Mouse (Mus musculus): ENCODE results near the gene Pigz. TPM values are rescaled to one million over a fixed set of nuclear protein-coding genes. Genes with fewer than 3 reads are reported as not detected.

Pigz gene
- polyA plus RNA-seq, 1 experiment from 2014 or later, result 0.75 TPM

- Histone ChIP-seq H3K4me3 (ENCODE audit: low read depth, low read length) (no peak overlapping the region), H3K27me3 (replicated peaks; ENCODE audit: control insufficient read depth, insufficient read depth, low read length) (no peaks in the 10 kb centered on the region), H3K9ac (ENCODE audit: low read depth, low read length) (no peak overlapping the region), H3K4me2 (no peak overlapping the region), H3K36me3 (ENCODE audit: control insufficient read depth, insufficient read depth, low read length) (no peaks in the 10 kb centered on the region), H3K27ac (ENCODE audit: low read depth, low read length) (no peak overlapping the region), H3K4me1 (replicated peaks; ENCODE audit: control insufficient read depth, insufficient read depth, low read length) (peaks cover 3% of the 10 kb centered on the region), H3K9me3 (ENCODE audit: control insufficient read depth, low read length) (no peaks in the 10 kb centered on the region)
- 62% methylated on average over 4 of the region's 4 CpGs for WGBS
- DNase-seq (ENCODE audit: low spot score) (no peak), ATAC-seq (replicated peaks; ENCODE audit: low FRiP score) (no peak)
Measured at GRCm38 (mm10) chr16:31905331-31905730, 28.3 kb upstream of the Pigz start.

GRCm38 (mm10) chr16:31905891-31906825 is 27.5 kb upstream of the Pigz start:
- H3K4me1 ChIP-seq (replicated peaks; ENCODE audit: control insufficient read depth, insufficient read depth, low read length), result peaks cover 3% of the 10 kb centered on the region
- ATAC-seq (replicated peaks; ENCODE audit: low FRiP score) (no peak), DNase-seq (ENCODE audit: low spot score) (no peak)
- 35% methylated on average over 20 of the region's 20 CpGs for WGBS
- no peak overlapping the region for H3K27ac ChIP-seq (ENCODE audit: low read depth, low read length)
- no peaks in the 10 kb centered on the region for H3K36me3 ChIP-seq (ENCODE audit: control insufficient read depth, insufficient read depth, low read length)
- no peak overlapping the region for H3K9ac ChIP-seq (ENCODE audit: low read depth, low read length)
- H3K9me3 ChIP-seq (ENCODE audit: control insufficient read depth, low read length), result no peaks in the 10 kb centered on the region
- peak overlapping the region; percentile 24; the same call in 1 of the 2 replicates for H3K4me3 ChIP-seq (ENCODE audit: low read depth, low read length)
- H3K4me2 ChIP-seq, result peak overlapping the region; percentile 52
- H3K27me3 ChIP-seq (replicated peaks; ENCODE audit: control insufficient read depth, insufficient read depth, low read length), result no peaks in the 10 kb centered on the region

DNA sequence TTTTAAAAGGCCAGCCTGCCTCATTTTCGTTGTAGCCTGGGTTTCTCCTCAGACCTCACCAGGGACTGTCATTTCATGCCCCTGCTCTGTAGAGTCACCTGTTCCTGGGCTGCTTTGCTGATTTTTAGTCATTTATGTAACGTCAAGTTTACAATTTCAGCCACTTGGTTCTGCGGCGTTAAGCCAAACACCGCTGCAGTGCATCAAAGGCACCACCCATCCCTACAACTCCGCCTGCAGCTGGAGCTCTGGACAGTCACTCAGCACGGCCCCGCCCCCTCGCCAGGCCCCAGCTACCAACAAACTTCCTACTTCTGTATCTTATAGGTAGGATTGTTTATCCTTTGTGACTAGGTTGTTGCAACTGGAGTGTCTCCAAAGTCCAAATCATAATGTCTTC is 26.8 kb upstream of the Pigz start:
- no peaks in the 10 kb centered on the region for H3K9me3 ChIP-seq (ENCODE audit: control insufficient read depth, low read length)
- DNase-seq (ENCODE audit: low spot score) (no peak), ATAC-seq (replicated peaks; ENCODE audit: low FRiP score) (no peak)
- H3K27me3 ChIP-seq (replicated peaks; ENCODE audit: control insufficient read depth, insufficient read depth, low read length), result no peaks in the 10 kb centered on the region
- no peak overlapping the region for H3K27ac ChIP-seq (ENCODE audit: low read depth, low read length)
- no peaks in the 10 kb centered on the region for H3K36me3 ChIP-seq (ENCODE audit: control insufficient read depth, insufficient read depth, low read length)
- WGBS, result 12% methylated on average over 9 of the region's 9 CpGs
- peak overlapping the region; percentile 52 for H3K4me2 ChIP-seq
- no peak overlapping the region for H3K9ac ChIP-seq (ENCODE audit: low read depth, low read length)
- peak overlapping the region; percentile 24; the same call in 1 of the 2 replicates for H3K4me3 ChIP-seq (ENCODE audit: low read depth, low read length)
- H3K4me1 ChIP-seq (replicated peaks; ENCODE audit: control insufficient read depth, insufficient read depth, low read length), result peaks cover 3% of the 10 kb centered on the region

DNA sequence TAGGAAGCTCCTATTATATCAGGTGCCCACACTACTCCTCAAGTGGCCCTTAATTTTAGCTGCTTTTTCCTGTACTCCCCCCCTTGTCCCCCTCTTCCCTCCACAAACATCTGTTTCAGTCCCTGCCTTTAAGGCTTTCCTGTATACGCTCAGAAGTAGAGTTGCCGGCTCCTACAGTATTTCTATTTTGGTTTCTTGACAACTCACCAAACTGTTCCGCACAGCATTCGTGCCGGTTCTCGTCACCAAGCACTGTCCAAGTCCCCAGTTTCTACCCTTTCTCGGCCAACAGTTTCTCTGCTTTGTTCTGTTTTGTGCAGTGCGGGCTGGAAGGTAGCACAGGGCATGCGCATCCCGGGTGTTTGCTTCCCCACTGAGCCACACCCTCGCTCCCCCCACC is 24.7 kb upstream of the Pigz start:
- Histone ChIP-seq H3K4me2 (no peak overlapping the region), H3K36me3 (ENCODE audit: control insufficient read depth, insufficient read depth, low read length) (no peaks in the 10 kb centered on the region), H3K9me3 (ENCODE audit: control insufficient read depth, low read length) (no peaks in the 10 kb centered on the region), H3K27ac (ENCODE audit: low read depth, low read length) (no peak overlapping the region), H3K27me3 (replicated peaks; ENCODE audit: control insufficient read depth, insufficient read depth, low read length) (no peaks in the 10 kb centered on the region), H3K4me3 (ENCODE audit: low read depth, low read length) (no peak overlapping the region), H3K9ac (ENCODE audit: low read depth, low read length) (no peak overlapping the region), H3K4me1 (replicated peaks; ENCODE audit: control insufficient read depth, insufficient read depth, low read length) (peaks cover 3% of the 10 kb centered on the region)
- no peak for DNase-seq (ENCODE audit: low spot score)
- ATAC-seq (replicated peaks; ENCODE audit: low FRiP score), result no peak
- 64% methylated on average over 11 of the region's 11 CpGs for WGBS

DNA sequence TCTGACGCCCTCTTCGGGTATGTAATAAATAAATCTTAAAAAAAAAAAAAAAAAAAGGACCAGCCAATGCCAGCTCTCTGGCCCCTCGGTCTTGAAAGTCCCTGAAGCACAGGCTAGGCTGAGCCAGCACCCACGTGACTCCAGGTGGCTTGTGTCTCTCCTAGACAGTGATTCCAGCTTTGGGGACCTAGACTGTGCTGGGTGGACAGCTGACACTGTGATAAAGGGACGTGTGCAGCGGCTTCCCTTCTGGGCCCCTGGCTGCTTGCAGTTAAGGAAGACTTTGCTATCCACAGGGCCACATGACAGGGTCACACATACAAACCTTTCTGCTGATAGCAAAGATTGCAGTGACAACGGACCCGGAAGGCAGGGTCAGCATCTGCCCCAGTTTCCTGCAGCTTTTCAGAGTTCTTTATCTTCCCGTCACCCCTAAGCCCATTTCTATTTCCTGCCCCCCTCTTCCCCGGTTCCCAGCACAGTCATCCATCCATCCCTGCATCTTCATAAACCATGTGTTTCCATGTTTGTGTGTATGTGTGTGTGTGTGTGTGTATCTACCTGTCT is 23.3 kb upstream of the Pigz start:
- ATAC-seq (replicated peaks; ENCODE audit: low FRiP score) (no peak), DNase-seq (ENCODE audit: low spot score) (no peak)
- Histone ChIP-seq H3K4me2 (no peak overlapping the region), H3K36me3 (ENCODE audit: control insufficient read depth, insufficient read depth, low read length) (no peaks in the 10 kb centered on the region), H3K9ac (ENCODE audit: low read depth, low read length) (no peak overlapping the region), H3K27ac (ENCODE audit: low read depth, low read length) (no peak overlapping the region), H3K4me3 (ENCODE audit: low read depth, low read length) (no peak overlapping the region), H3K9me3 (ENCODE audit: control insufficient read depth, low read length) (no peaks in the 10 kb centered on the region), H3K27me3 (replicated peaks; ENCODE audit: control insufficient read depth, insufficient read depth, low read length) (no peaks in the 10 kb centered on the region), H3K4me1 (replicated peaks; ENCODE audit: control insufficient read depth, insufficient read depth, low read length) (peaks cover 3% of the 10 kb centered on the region)
- WGBS, result 42% methylated on average over 10 of the region's 10 CpGs

DNA sequence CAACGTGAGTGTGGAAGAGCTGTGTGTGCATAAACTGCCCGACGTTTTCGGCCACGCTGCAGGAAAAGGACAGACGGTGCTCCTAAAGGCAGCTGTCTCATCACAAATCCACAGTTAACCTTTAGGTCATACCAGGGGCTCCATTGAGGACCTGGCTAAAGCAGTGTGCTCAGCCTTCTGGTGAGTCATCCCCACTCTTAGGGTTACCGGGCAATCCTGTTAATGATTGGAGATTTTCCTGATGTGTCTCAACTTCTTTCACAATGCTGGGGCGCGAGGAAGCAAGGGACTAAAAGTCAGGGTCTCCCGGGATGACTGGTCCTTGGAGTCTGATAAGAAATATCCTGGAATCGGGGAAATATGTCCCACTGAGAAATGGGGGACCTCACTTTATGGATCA is 15.9 kb upstream of the Pigz start:
- H3K27me3 ChIP-seq (replicated peaks; ENCODE audit: control insufficient read depth, insufficient read depth, low read length), result no peaks in the 10 kb centered on the region
- H3K9me3 ChIP-seq (ENCODE audit: control insufficient read depth, low read length), result no peaks in the 10 kb centered on the region
- no peaks in the 10 kb centered on the region; the same call in 1 of the 2 replicates for H3K4me1 ChIP-seq (replicated peaks; ENCODE audit: control insufficient read depth, insufficient read depth, low read length)
- H3K9ac ChIP-seq (ENCODE audit: low read depth, low read length), result peak overlapping the region; percentile 49; the same call in 1 of the 2 replicates
- H3K4me3 ChIP-seq (ENCODE audit: low read depth, low read length), result 0 out of 2 replicates have a peak overlapping the region, but pooled peaks have one; percentile 19
- no peak overlapping the region for H3K27ac ChIP-seq (ENCODE audit: low read depth, low read length)
- ATAC-seq (replicated peaks; ENCODE audit: low FRiP score), result no peak
- peak overlapping the region; percentile 56 for H3K4me2 ChIP-seq
- WGBS, result 63% methylated on average over 11 of the region's 11 CpGs
- DNase-seq (ENCODE audit: low spot score), result no peak
- H3K36me3 ChIP-seq (ENCODE audit: control insufficient read depth, insufficient read depth, low read length), result no peaks in the 10 kb centered on the region

GRCm38 (mm10) chr16:31918248-31918724 is 15.4 kb upstream of the Pigz start:
- Histone ChIP-seq H3K4me2 (peak overlapping the region; percentile 56), H3K27me3 (replicated peaks; ENCODE audit: control insufficient read depth, insufficient read depth, low read length) (no peaks in the 10 kb centered on the region), H3K27ac (ENCODE audit: low read depth, low read length) (no peak overlapping the region), H3K4me3 (ENCODE audit: low read depth, low read length) (0 out of 2 replicates have a peak overlapping the region, but pooled peaks have one; percentile 19), H3K9me3 (ENCODE audit: control insufficient read depth, low read length) (no peaks in the 10 kb centered on the region), H3K4me1 (replicated peaks; ENCODE audit: control insufficient read depth, insufficient read depth, low read length) (no peaks in the 10 kb centered on the region; the same call in 1 of the 2 replicates), H3K9ac (ENCODE audit: low read depth, low read length) (peak overlapping the region; percentile 49), H3K36me3 (ENCODE audit: control insufficient read depth, insufficient read depth, low read length) (no peaks in the 10 kb centered on the region)
- peak; percentile 74 for DNase-seq (ENCODE audit: low spot score)
- no peak for ATAC-seq (replicated peaks; ENCODE audit: low FRiP score)
- 4% methylated on average over 14 of the region's 14 CpGs for WGBS

GRCm38 (mm10) chr16:31924368-31924767 is 9.3 kb upstream of the Pigz start:
- no peak for DNase-seq (ENCODE audit: low spot score)
- Histone ChIP-seq H3K27me3 (replicated peaks; ENCODE audit: control insufficient read depth, insufficient read depth, low read length) (no peaks in the 10 kb centered on the region), H3K4me2 (no peak overlapping the region), H3K9ac (ENCODE audit: low read depth, low read length) (no peak overlapping the region), H3K9me3 (ENCODE audit: control insufficient read depth, low read length) (no peaks in the 10 kb centered on the region), H3K4me3 (ENCODE audit: low read depth, low read length) (no peak overlapping the region), H3K4me1 (replicated peaks; ENCODE audit: control insufficient read depth, insufficient read depth, low read length) (no peaks in the 10 kb centered on the region), H3K36me3 (ENCODE audit: control insufficient read depth, insufficient read depth, low read length) (no peaks in the 10 kb centered on the region), H3K27ac (ENCODE audit: low read depth, low read length) (no peak overlapping the region)
- no peak for ATAC-seq (replicated peaks; ENCODE audit: low FRiP score)
- 82% methylated on average over 6 of the region's 6 CpGs for WGBS
